Mouse (Mus musculus) neural tube, embryonic 15.5 days (tissue): ENCODE data around the gene P4ha2. TPM values are rescaled to one million over a fixed set of nuclear protein-coding genes. Genes with fewer than 3 reads are reported as not detected.
A peak's percentile ranks its signal among the peaks of the same experiment; 100 is the strongest.

Source experiments
- ATAC-seq: fragments of 200-750 bp; cut with Nextera tagmentation; 2 replicates; pipeline ENCODE4 v1.8.0; 2017; ENCODE audit warnings: mild to moderate bottlenecking, moderate TSS enrichment, moderate library complexity; ENCODE audit not compliant: low FRiP score
- H3K27ac ChIP-seq: fragments of 300-500 bp; sonication (generic); replicated peaks from 2 replicates; pipeline ENCODE4 v1.5.1; 2015; ENCODE audit warnings: mild to moderate bottlenecking, inconsistent platforms
- H3K27me3 ChIP-seq: fragments of 300-500 bp; sonication (generic); replicated peaks from 2 replicates; pipeline ENCODE4 v1.6.1; 2015; ENCODE audit warnings: inconsistent platforms
- H3K36me3 ChIP-seq: fragments of 300-500 bp; sonication (generic); 2 replicates; pipeline ENCODE4 v1.6.1; 2015; ENCODE audit warnings: inconsistent platforms
- H3K4me1 ChIP-seq: fragments of 300-500 bp; sonication (generic); 2 replicates; pipeline ENCODE4 v1.6.1; 2015; ENCODE audit warnings: inconsistent platforms
- H3K4me2 ChIP-seq: fragments of 300-500 bp; sonication (generic); 2 replicates; pipeline ENCODE4 v1.6.1; 2015; ENCODE audit warnings: inconsistent platforms, mild to moderate bottlenecking, moderate library complexity
- H3K4me3 ChIP-seq: fragments of 300-500 bp; sonication (generic); replicated peaks from 2 replicates; pipeline ENCODE4 v1.5.1; 2015; ENCODE audit warnings: mild to moderate bottlenecking, inconsistent platforms
- H3K9ac ChIP-seq: fragments of 300-500 bp; sonication (generic); replicated peaks from 2 replicates; pipeline ENCODE4 v1.6.1; 2015; ENCODE audit warnings: mild to moderate bottlenecking, inconsistent platforms
- H3K9me3 ChIP-seq: fragments of 300-500 bp; sonication (generic); replicated peaks from 2 replicates; pipeline ENCODE4 v1.6.1; 2016; ENCODE audit warnings: inconsistent platforms
- WGBS: fragments of 180-500 bp; shearing (Covaris S2); methylation state at CpG from one replicate; pipeline ENCODE4 v1.1.7; 2015; ENCODE audit warnings: mixed read lengths; 5-methylcytosine and 5-hydroxymethylcytosine counted together
- polyA plus RNA-seq: library from polyadenylated mRNA; unstranded; fragments of >200 nt; fragmentation: Nextera tagmentation; extraction: Ambion mirVana; gene quantifications from 2 replicates; pipeline ENCODE4 v1.2.1, GENCODE M21; 2015

The P4ha2 gene
- polyA plus RNA-seq, 1 experiment from 2014 or later = 16.7 TPM

- 83% methylated on average over 7 of the region's 7 CpGs for WGBS
- H3K36me3 ChIP-seq = peaks cover 3% of the 10 kb centered on the region; the same call in 1 of the 2 replicates
- H3K4me1 ChIP-seq = peaks cover 53% of the 10 kb centered on the region
- H3K9me3 ChIP-seq = no peaks in the 10 kb centered on the region
- H3K4me2 ChIP-seq = no peak overlapping the region
- H3K9ac ChIP-seq = no peak overlapping the region
- ATAC-seq = no peak
- no peaks in the 10 kb centered on the region for H3K27me3 ChIP-seq
- no peak overlapping the region for H3K27ac ChIP-seq
- no peak overlapping the region for H3K4me3 ChIP-seq
Observed at GRCm38 (mm10) chr11:54111291-54111690, 11.4 kb downstream of the P4ha2 start.

GRCm38 (mm10) chr11:54111976-54112741 lies 12.3 kb downstream of the P4ha2 start:
- WGBS = 68% methylated on average over 21 of the region's 21 CpGs
- Histone ChIP-seq H3K27me3 (no peaks in the 10 kb centered on the region), H3K9me3 (no peaks in the 10 kb centered on the region), H3K36me3 (peaks cover 3% of the 10 kb centered on the region; the same call in 1 of the 2 replicates), H3K9ac (no peak overlapping the region; the same call in 1 of the 2 replicates), H3K4me3 (no peak overlapping the region), H3K4me1 (peaks cover 50% of the 10 kb centered on the region), H3K4me2 (peak overlapping the region; percentile 40; the same call in 1 of the 2 replicates), H3K27ac (peak overlapping the region; percentile 81)
- 0 out of 2 replicates have a peak, but pooled peaks have one; percentile 29 for ATAC-seq

GRCm38 (mm10) chr11:54112920-54113319 lies 13.0 kb downstream of the P4ha2 start:
- H3K4me1 ChIP-seq = peaks cover 48% of the 10 kb centered on the region

GRCm38 (mm10) chr11:54113352-54113751 lies 13.5 kb downstream of the P4ha2 start:
- peak; percentile 36 for ATAC-seq
- peaks cover 3% of the 10 kb centered on the region; the same call in 1 of the 2 replicates for H3K36me3 ChIP-seq
- peaks cover 47% of the 10 kb centered on the region for H3K4me1 ChIP-seq
- peak overlapping the region; percentile 81 for H3K27ac ChIP-seq
- peak overlapping the region; percentile 9; the same call in 1 of the 2 replicates for H3K4me3 ChIP-seq
- H3K9ac ChIP-seq = no peak overlapping the region; the same call in 1 of the 2 replicates
- 22% methylated on average over 4 of the region's 4 CpGs for WGBS
- peak overlapping the region; percentile 40 for H3K4me2 ChIP-seq
- no peaks in the 10 kb centered on the region for H3K9me3 ChIP-seq
- no peaks in the 10 kb centered on the region for H3K27me3 ChIP-seq

More at GRCm38 (mm10) chr11:54112920-54113319, 13.0 kb downstream of the P4ha2 start:
- Histone ChIP-seq H3K36me3 (peaks cover 3% of the 10 kb centered on the region; the same call in 1 of the 2 replicates), H3K9ac (no peak overlapping the region; the same call in 1 of the 2 replicates), H3K9me3 (no peaks in the 10 kb centered on the region), H3K27ac (peak overlapping the region; percentile 81), H3K4me2 (peak overlapping the region; percentile 40), H3K27me3 (no peaks in the 10 kb centered on the region), H3K4me3 (peak overlapping the region; percentile 9; the same call in 1 of the 2 replicates)
- WGBS = 2% methylated on average over 10 of the region's 10 CpGs
- ATAC-seq = peak; percentile 95

GRCm38 (mm10) chr11:54114746-54115145 lies 14.9 kb downstream of the P4ha2 start:
- Histone ChIP-seq H3K36me3 (peaks cover 4% of the 10 kb centered on the region; the same call in 1 of the 2 replicates), H3K4me2 (no peak overlapping the region), H3K27me3 (no peaks in the 10 kb centered on the region), H3K9ac (no peak overlapping the region), H3K4me3 (no peak overlapping the region), H3K9me3 (no peaks in the 10 kb centered on the region), H3K4me1 (peaks cover 44% of the 10 kb centered on the region), H3K27ac (no peak overlapping the region)
- 93% methylated on average over 3 of the region's 3 CpGs for WGBS
- no peak for ATAC-seq

- peaks cover 9% of the 10 kb centered on the region; the same call in 1 of the 2 replicates for H3K36me3 ChIP-seq
- H3K27me3 ChIP-seq = no peaks in the 10 kb centered on the region
- no peak overlapping the region for H3K4me2 ChIP-seq
- no peak for ATAC-seq
- H3K27ac ChIP-seq = no peak overlapping the region
- H3K4me3 ChIP-seq = no peak overlapping the region
- 92% methylated on average over 8 of the region's 8 CpGs for WGBS
- no peaks in the 10 kb centered on the region for H3K9me3 ChIP-seq
- H3K9ac ChIP-seq = no peak overlapping the region
- peaks cover 44% of the 10 kb centered on the region for H3K4me1 ChIP-seq
Observed at GRCm38 (mm10) chr11:54115301-54115700, 15.4 kb downstream of the P4ha2 start.

- Histone ChIP-seq H3K27ac (no peak overlapping the region), H3K4me2 (no peak overlapping the region), H3K4me3 (no peak overlapping the region), H3K9me3 (no peaks in the 10 kb centered on the region), H3K4me1 (peaks cover 44% of the 10 kb centered on the region), H3K9ac (no peak overlapping the region), H3K27me3 (no peaks in the 10 kb centered on the region), H3K36me3 (peaks cover 9% of the 10 kb centered on the region; the same call in 1 of the 2 replicates)
- 60% methylated on average over 3 of the region's 3 CpGs for WGBS
- ATAC-seq = no peak
Observed at GRCm38 (mm10) chr11:54115911-54116310, 16.0 kb downstream of the P4ha2 start.

- Histone ChIP-seq H3K27me3 (no peaks in the 10 kb centered on the region), H3K4me3 (no peak overlapping the region), H3K27ac (no peak overlapping the region), H3K4me2 (no peak overlapping the region), H3K9me3 (no peaks in the 10 kb centered on the region), H3K9ac (no peak overlapping the region), H3K36me3 (peaks cover 9% of the 10 kb centered on the region; the same call in 1 of the 2 replicates), H3K4me1 (peaks cover 42% of the 10 kb centered on the region)
- no peak for ATAC-seq
- WGBS = 77% methylated on average over 4 of the region's 4 CpGs
Observed at GRCm38 (mm10) chr11:54116406-54116805, 16.5 kb downstream of the P4ha2 start.

- 74% methylated on average over 10 of the region's 10 CpGs for WGBS
- Histone ChIP-seq H3K9me3 (no peaks in the 10 kb centered on the region), H3K27ac (no peak overlapping the region), H3K4me1 (peaks cover 37% of the 10 kb centered on the region), H3K9ac (no peak overlapping the region), H3K4me2 (no peak overlapping the region), H3K4me3 (no peak overlapping the region), H3K27me3 (no peaks in the 10 kb centered on the region), H3K36me3 (peaks cover 9% of the 10 kb centered on the region; the same call in 1 of the 2 replicates)
- no peak for ATAC-seq
Observed at GRCm38 (mm10) chr11:54117096-54117495, 17.2 kb downstream of the P4ha2 start.

GRCm38 (mm10) chr11:54119126-54119525 lies 19.2 kb downstream of the P4ha2 start:
- Histone ChIP-seq H3K4me1 (peaks cover 23% of the 10 kb centered on the region), H3K9me3 (no peaks in the 10 kb centered on the region), H3K36me3 (peaks cover 9% of the 10 kb centered on the region; the same call in 1 of the 2 replicates), H3K4me3 (no peak overlapping the region), H3K27me3 (no peaks in the 10 kb centered on the region), H3K4me2 (no peak overlapping the region), H3K27ac (no peak overlapping the region), H3K9ac (no peak overlapping the region)
- ATAC-seq = no peak
- WGBS = 92% methylated on average over 12 of the region's 12 CpGs

- WGBS = 92% methylated on average over 13 of the region's 13 CpGs
- H3K4me1 ChIP-seq = 0 out of 2 replicates have a peak, but pooled peaks cover 18% of the 10 kb centered on the region
Observed at GRCm38 (mm10) chr11:54119740-54120360, 20.0 kb downstream of the P4ha2 start.

More at GRCm38 (mm10) chr11:54119740-54120360, 20.0 kb downstream of the P4ha2 start:
- Histone ChIP-seq H3K9ac (no peak overlapping the region), H3K4me3 (no peak overlapping the region), H3K27me3 (no peaks in the 10 kb centered on the region), H3K27ac (no peak overlapping the region), H3K36me3 (peaks cover 11% of the 10 kb centered on the region; the same call in 1 of the 2 replicates), H3K9me3 (no peaks in the 10 kb centered on the region), H3K4me2 (no peak overlapping the region)
- no peak for ATAC-seq
